Mouse (Mus musculus): ENCODE results near the gene Il4ra. TPM values are rescaled to one million over a fixed set of nuclear protein-coding genes. Genes with fewer than 3 reads are reported as not detected.

Il4ra gene
- total RNA-seq, 2 experiments from 2014 or later = 84.9 TPM

DNA sequence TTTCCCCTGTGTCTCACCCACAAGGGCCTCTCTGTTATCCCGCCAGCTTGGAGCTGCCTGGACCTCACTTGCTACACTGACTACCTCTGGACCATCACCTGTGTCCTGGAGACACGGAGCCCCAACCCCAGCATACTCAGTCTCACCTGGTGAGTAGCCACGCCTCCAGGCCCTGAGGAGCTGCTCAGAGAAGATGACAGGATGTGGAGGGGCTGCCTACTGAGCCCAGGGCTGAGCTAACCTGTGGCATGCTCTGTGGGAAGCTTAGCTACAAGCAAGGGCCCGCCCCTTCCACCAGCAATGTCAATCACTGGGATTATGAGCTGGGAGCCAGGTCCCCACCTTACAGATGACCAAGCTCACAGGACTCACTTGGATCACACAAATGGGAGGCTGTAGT lies 73.3 kb downstream of the Il4ra start:
- no peak for DNase-seq (ENCODE audit: low spot score in 2 of 2)

GRCm38 (mm10) chr7:125625829-125626228 lies 73.9 kb downstream of the Il4ra start:
- DNase-seq (ENCODE audit: low spot score in 2 of 2) = no peak

Other genes starting within 250 kb of the Il4ra start
- gene Kdm8, start 107.4 kb upstream of the Il4ra start, total RNA-seq (2021) = 1 to 10 TPM; 7.0 to 9.1 TPM
- 10 to 100 TPM; 59.7 to 60.0 TPM for gene Nsmce1, start 60.5 kb upstream of the Il4ra start, total RNA-seq (2021)
- under 1 TPM; 0.76 TPM for gene Il21r, start 51.3 kb downstream of the Il4ra start, total RNA-seq (2021)
- gene Gtf3c1, start 155.7 kb downstream of the Il4ra start, total RNA-seq (2021) = 10 to 100 TPM; 74.6 to 78.3 TPM
- 10 to 100 TPM; 25.1 to 29.6 TPM for gene D430042O09Rik, start 155.8 kb downstream of the Il4ra start, total RNA-seq (2021)